Mouse (Mus musculus): Measurements from ENCODE around the gene Eif1ad. TPM values are rescaled to one million over a fixed set of nuclear protein-coding genes. Genes with fewer than 3 reads are reported as not detected.

Gene Eif1ad
- total and polyA plus RNA-seq, 3 experiments: 38.5 to 96.0 (median 55.0) TPM

DNA sequence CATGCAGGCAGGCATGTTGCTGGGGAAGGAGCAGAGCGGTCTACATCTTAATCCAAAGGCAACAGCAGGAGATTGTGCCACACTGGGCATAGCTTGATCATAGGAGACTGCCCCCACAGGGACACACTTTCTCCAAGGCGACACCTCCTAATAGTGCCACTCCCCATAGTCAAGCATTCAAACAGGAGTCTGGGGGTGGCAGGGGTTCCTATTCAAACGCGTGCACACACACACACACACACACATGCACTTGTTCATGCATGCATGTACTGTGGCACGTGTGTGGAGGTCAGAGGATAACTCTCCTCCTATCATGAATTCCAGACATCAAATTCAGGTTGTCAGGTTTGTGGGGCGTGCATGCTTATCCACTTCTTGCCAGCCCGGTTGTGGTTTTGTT lies 6.2 kb downstream of the Eif1ad start:
- Histone ChIP-seq H3K36me3 (replicated peaks) (peaks cover 91% of the 10 kb centered on the region), H3K27me3 (ENCODE audit: insufficient read depth, low read length) (no peaks in the 10 kb centered on the region), H3K4me3 (ENCODE audit: low read depth, low read length) (no peak overlapping the region), H3K9me3 (replicated peaks) (no peaks in the 10 kb centered on the region), H3K4me1 (ENCODE audit: insufficient read depth, low read depth, low read length) (peaks cover 25% of the 10 kb centered on the region)
- no peak for ATAC-seq (ENCODE audit: extremely low read depth, insufficient number of reproducible peaks, low FRiP score, poor library complexity, severe bottlenecking)
- no peak for TF ChIP-seq TAL1 (conservative IDR thresholded peaks at IDR 0.05; ENCODE audit: low read depth, low read length)
- TF ChIP-seq POLR2AphosphoS5 (IDR thresholded peaks at IDR 0.05; ENCODE audit: insufficient replicate concordance, low read depth, low read length): peak; percentile 55; the same call in 1 of the 2 replicates
- no peak for TF ChIP-seq GATA1 (IDR thresholded peaks at IDR 0.05; ENCODE audit: borderline replicate concordance, low read length)
- no peak for TF ChIP-seq GATA2 (IDR thresholded peaks at IDR 0.05; ENCODE audit: borderline replicate concordance, low read depth, low read length)
- no peak for DNase-seq (ENCODE audit: low spot score)

DNA sequence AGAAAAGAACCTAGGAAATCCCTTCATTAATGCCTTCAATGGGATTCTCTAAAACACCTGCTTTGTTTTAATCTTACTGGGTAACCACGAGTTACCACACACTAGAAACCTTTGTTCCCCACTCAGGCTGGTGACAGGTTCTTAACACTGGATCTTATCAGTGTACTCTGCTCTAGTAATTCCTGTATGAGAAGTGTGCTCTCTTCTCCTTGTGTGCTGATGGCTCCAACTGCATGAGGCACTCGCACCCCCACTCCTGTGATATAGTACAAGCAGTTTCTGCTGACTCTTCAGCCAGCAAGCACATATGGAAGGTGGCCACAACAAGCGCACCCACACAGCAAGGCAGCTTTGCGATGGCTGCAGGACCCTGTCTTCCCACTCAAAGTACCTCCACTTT lies 7.6 kb downstream of the Eif1ad start:
- Histone ChIP-seq H3K4me1 (ENCODE audit: insufficient read depth, low read depth, low read length) (peaks cover 12% of the 10 kb centered on the region; the same call in 1 of the 2 replicates), H3K9me3 (replicated peaks) (no peaks in the 10 kb centered on the region), H3K27me3 (ENCODE audit: insufficient read depth, low read length) (no peaks in the 10 kb centered on the region), H3K36me3 (replicated peaks) (peaks cover 91% of the 10 kb centered on the region), H3K4me3 (ENCODE audit: low read depth, low read length) (no peak overlapping the region)
- ATAC-seq (ENCODE audit: extremely low read depth, insufficient number of reproducible peaks, low FRiP score, poor library complexity, severe bottlenecking): no peak
- TF ChIP-seq TAL1 (conservative IDR thresholded peaks at IDR 0.05; ENCODE audit: low read depth, low read length) (no peak), GATA1 (IDR thresholded peaks at IDR 0.05; ENCODE audit: borderline replicate concordance, low read length) (no peak), CTCF (IDR thresholded peaks at IDR 0.05; ENCODE audit: low read depth, low read length) (no peak), GATA2 (IDR thresholded peaks at IDR 0.05; ENCODE audit: borderline replicate concordance, low read depth, low read length) (no peak), POLR2AphosphoS5 (IDR thresholded peaks at IDR 0.05; ENCODE audit: insufficient replicate concordance, low read depth, low read length) (no peak)
- DNase-seq (ENCODE audit: low spot score): no peak

DNA sequence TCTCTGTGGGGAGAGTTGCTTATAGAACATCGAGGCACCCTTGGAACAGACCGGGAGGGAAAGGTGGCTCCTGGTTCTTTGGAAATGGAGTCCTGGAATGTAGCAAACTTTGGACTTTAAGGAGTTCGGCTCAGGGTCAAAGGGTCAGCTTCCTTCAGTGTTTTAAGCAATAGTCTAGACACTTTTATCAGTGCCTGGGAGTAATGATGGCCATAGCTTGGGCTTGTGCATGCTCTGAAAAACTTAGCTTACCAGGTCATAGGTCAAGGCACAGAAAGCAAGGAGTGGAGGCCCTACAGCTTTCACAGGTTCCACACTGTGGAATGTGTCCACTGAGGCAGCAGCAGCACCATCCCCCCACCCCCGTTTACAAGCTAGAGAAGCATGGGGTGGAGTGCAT lies 8.2 kb downstream of the Eif1ad start:
- peaks cover 91% of the 10 kb centered on the region for H3K36me3 ChIP-seq (replicated peaks)
- ATAC-seq (ENCODE audit: extremely low read depth, insufficient number of reproducible peaks, low FRiP score, poor library complexity, severe bottlenecking) (no peak), DNase-seq (ENCODE audit: low spot score) (no peak)
- peaks cover 11% of the 10 kb centered on the region; the same call in 1 of the 2 replicates for H3K4me1 ChIP-seq (ENCODE audit: insufficient read depth, low read depth, low read length)
- no peak overlapping the region for H3K4me3 ChIP-seq (ENCODE audit: low read depth, low read length)
- no peaks in the 10 kb centered on the region for H3K9me3 ChIP-seq (replicated peaks)
- no peak for TF ChIP-seq GATA2 (IDR thresholded peaks at IDR 0.05; ENCODE audit: borderline replicate concordance, low read depth, low read length)
- no peak for TF ChIP-seq TAL1 (conservative IDR thresholded peaks at IDR 0.05; ENCODE audit: low read depth, low read length)
- no peak for TF ChIP-seq POLR2AphosphoS5 (IDR thresholded peaks at IDR 0.05; ENCODE audit: insufficient replicate concordance, low read depth, low read length)
- no peak for TF ChIP-seq CTCF (IDR thresholded peaks at IDR 0.05; ENCODE audit: low read depth, low read length)
- no peak for TF ChIP-seq GATA1 (IDR thresholded peaks at IDR 0.05; ENCODE audit: borderline replicate concordance, low read length)
- no peaks in the 10 kb centered on the region for H3K27me3 ChIP-seq (ENCODE audit: insufficient read depth, low read length)

DNA sequence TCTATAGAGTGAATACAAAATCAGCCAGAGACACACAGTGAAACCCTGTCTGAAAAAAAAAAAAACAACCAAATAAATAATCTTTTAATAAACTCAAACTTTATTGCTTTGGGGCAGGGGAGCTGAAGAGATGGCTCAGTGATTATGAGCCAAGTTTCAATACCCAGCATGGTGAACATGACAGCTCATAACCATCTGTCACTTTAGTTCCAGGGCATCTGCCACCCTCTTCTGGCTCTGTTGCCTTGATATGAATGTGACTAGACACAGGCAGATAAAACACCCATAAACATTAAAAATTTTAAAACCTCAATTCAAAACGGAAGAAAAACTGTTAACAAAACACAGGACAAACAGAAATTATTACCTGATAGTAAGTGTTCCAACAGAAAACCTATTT lies 10.9 kb downstream of the Eif1ad start:
- no peaks in the 10 kb centered on the region for H3K9me3 ChIP-seq (replicated peaks)
- H3K27me3 ChIP-seq (ENCODE audit: insufficient read depth, low read length): no peaks in the 10 kb centered on the region
- H3K4me3 ChIP-seq (ENCODE audit: low read depth, low read length): no peak overlapping the region
- ATAC-seq (ENCODE audit: extremely low read depth, insufficient number of reproducible peaks, low FRiP score, poor library complexity, severe bottlenecking): no peak
- H3K36me3 ChIP-seq (replicated peaks): peaks cover 94% of the 10 kb centered on the region
- TF ChIP-seq GATA2 (IDR thresholded peaks at IDR 0.05; ENCODE audit: borderline replicate concordance, low read depth, low read length): no peak
- TF ChIP-seq GATA1 (IDR thresholded peaks at IDR 0.05; ENCODE audit: borderline replicate concordance, low read length): no peak
- no peak for TF ChIP-seq TAL1 (conservative IDR thresholded peaks at IDR 0.05; ENCODE audit: low read depth, low read length)
- TF ChIP-seq POLR2AphosphoS5 (IDR thresholded peaks at IDR 0.05; ENCODE audit: insufficient replicate concordance, low read depth, low read length): no peak
- no peak for TF ChIP-seq CTCF (IDR thresholded peaks at IDR 0.05; ENCODE audit: low read depth, low read length)
- H3K4me1 ChIP-seq (ENCODE audit: insufficient read depth, low read depth, low read length): peaks cover 6% of the 10 kb centered on the region; the same call in 1 of the 2 replicates
- DNase-seq (ENCODE audit: low spot score): no peak

DNA sequence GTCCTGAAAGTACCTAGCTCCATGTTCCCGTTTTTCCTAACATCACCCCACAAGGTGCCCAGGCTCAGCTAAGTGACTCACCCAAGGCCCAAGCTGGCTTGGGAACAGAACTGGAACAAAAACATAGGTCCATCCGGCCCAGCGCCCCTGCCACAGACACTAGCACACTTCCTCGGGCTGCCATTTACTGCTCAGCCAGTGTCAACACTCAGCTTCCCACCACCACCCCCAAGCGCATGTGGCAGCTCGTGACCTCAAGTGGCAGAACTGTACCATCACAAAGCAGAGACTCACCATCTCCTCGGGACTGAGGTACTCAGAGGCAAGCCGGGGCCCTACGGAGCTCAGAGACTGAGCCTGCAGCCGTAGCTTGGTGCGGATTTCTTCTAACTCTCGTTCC lies 16.8 kb downstream of the Eif1ad start:
- Histone ChIP-seq H3K4me3 (ENCODE audit: low read depth, low read length) (no peak overlapping the region), H3K9me3 (replicated peaks) (no peaks in the 10 kb centered on the region), H3K27me3 (ENCODE audit: insufficient read depth, low read length) (no peaks in the 10 kb centered on the region), H3K36me3 (replicated peaks) (peaks cover 89% of the 10 kb centered on the region), H3K4me1 (ENCODE audit: insufficient read depth, low read depth, low read length) (peaks cover 25% of the 10 kb centered on the region)
- DNase-seq (ENCODE audit: low spot score) (no peak), ATAC-seq (ENCODE audit: extremely low read depth, insufficient number of reproducible peaks, low FRiP score, poor library complexity, severe bottlenecking) (no peak)
- TF ChIP-seq GATA2 (IDR thresholded peaks at IDR 0.05; ENCODE audit: borderline replicate concordance, low read depth, low read length) (no peak), POLR2AphosphoS5 (IDR thresholded peaks at IDR 0.05; ENCODE audit: insufficient replicate concordance, low read depth, low read length) (no peak), GATA1 (IDR thresholded peaks at IDR 0.05; ENCODE audit: borderline replicate concordance, low read length) (no peak), CTCF (IDR thresholded peaks at IDR 0.05; ENCODE audit: low read depth, low read length) (no peak), TAL1 (conservative IDR thresholded peaks at IDR 0.05; ENCODE audit: low read depth, low read length) (no peak)

DNA sequence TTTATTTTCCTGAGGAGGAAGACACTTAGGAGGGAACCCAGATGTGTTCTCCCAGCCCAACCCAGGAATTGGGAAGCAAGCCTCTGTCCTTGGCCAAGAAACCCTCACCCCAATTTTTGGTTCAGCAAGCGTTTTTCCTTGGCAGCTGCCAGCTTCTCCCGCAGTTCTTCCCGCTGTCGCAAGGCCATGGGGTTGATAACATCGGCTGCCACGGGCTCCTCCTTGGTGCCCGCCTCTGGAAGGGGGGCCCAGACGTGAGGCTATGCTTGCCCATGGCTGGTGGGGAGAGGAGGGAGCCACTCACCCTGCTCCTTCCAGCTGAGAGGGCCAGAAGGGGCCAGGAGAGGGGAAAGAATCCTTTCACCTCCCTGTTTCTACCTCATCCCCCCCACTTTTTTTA lies 18.2 kb downstream of the Eif1ad start:
- Histone ChIP-seq H3K9me3 (replicated peaks) (no peaks in the 10 kb centered on the region), H3K27me3 (ENCODE audit: insufficient read depth, low read length) (no peaks in the 10 kb centered on the region), H3K4me3 (ENCODE audit: low read depth, low read length) (no peak overlapping the region), H3K4me1 (ENCODE audit: insufficient read depth, low read depth, low read length) (peaks cover 29% of the 10 kb centered on the region), H3K36me3 (replicated peaks) (peaks cover 75% of the 10 kb centered on the region)
- no peak for DNase-seq (ENCODE audit: low spot score)
- TF ChIP-seq POLR2AphosphoS5 (IDR thresholded peaks at IDR 0.05; ENCODE audit: insufficient replicate concordance, low read depth, low read length) (no peak), GATA2 (IDR thresholded peaks at IDR 0.05; ENCODE audit: borderline replicate concordance, low read depth, low read length) (no peak), TAL1 (conservative IDR thresholded peaks at IDR 0.05; ENCODE audit: low read depth, low read length) (no peak), GATA1 (IDR thresholded peaks at IDR 0.05; ENCODE audit: borderline replicate concordance, low read length) (no peak), CTCF (IDR thresholded peaks at IDR 0.05; ENCODE audit: low read depth, low read length) (no peak)
- no peak for ATAC-seq (ENCODE audit: extremely low read depth, insufficient number of reproducible peaks, low FRiP score, poor library complexity, severe bottlenecking)
